Mouse (Mus musculus) midbrain, embryonic 13.5 days (tissue): ENCODE results near the gene Kremen1. TPM values are rescaled to one million over a fixed set of nuclear protein-coding genes. Genes with fewer than 3 reads are reported as not detected.

ENCODE experiments used
- ATAC-seq: fragments of 200-750 bp; cut with Nextera tagmentation; 2 replicates; pipeline ENCODE4 v1.8.0; 2017; ENCODE audit warnings: mild to moderate bottlenecking, moderate TSS enrichment, moderate library complexity
- H3K27ac ChIP-seq: fragments of 300-500 bp; sonication (generic); 2 replicates; pipeline ENCODE4 v1.5.1; 2015; ENCODE audit warnings: inconsistent platforms, mild to moderate bottlenecking, moderate library complexity
- H3K27me3 ChIP-seq: fragments of 300-500 bp; sonication (generic); 2 replicates; pipeline ENCODE4 v1.6.1; 2015; ENCODE audit warnings: mild to moderate bottlenecking, inconsistent platforms
- H3K36me3 ChIP-seq: fragments of 300-500 bp; sonication (generic); 2 replicates; pipeline ENCODE4 v1.6.1; 2015; ENCODE audit warnings: mild to moderate bottlenecking, inconsistent platforms
- H3K4me1 ChIP-seq: fragments of 300-500 bp; sonication (generic); replicated peaks from 2 replicates; pipeline ENCODE4 v1.6.1; 2015; ENCODE audit warnings: inconsistent platforms
- H3K4me2 ChIP-seq: fragments of 300-500 bp; sonication (generic); replicated peaks from 2 replicates; pipeline ENCODE4 v1.6.1; 2015; ENCODE audit warnings: moderate library complexity, mild to moderate bottlenecking, inconsistent platforms
- H3K4me3 ChIP-seq: fragments of 300-500 bp; sonication (generic); replicated peaks from 2 replicates; pipeline ENCODE4 v1.5.1; 2015; ENCODE audit warnings: mild to moderate bottlenecking, inconsistent platforms
- H3K9ac ChIP-seq: fragments of 300-500 bp; sonication (generic); replicated peaks from 2 replicates; pipeline ENCODE4 v1.6.1; 2015; ENCODE audit warnings: mild to moderate bottlenecking, inconsistent platforms
- H3K9me3 ChIP-seq: fragments of 300-500 bp; sonication (generic); 2 replicates; pipeline ENCODE4 v1.6.1; 2016; ENCODE audit warnings: mild to moderate bottlenecking, inconsistent platforms
- WGBS: fragments of 180-500 bp; shearing (Covaris S2); methylation state at CpG from one replicate; pipeline ENCODE4 v1.1.7; 2015; 5-methylcytosine and 5-hydroxymethylcytosine counted together
- polyA plus RNA-seq: library from polyadenylated mRNA; unstranded; fragments of >200 nt; fragmentation: Nextera tagmentation; extraction: Ambion mirVana; gene quantifications from 2 replicates; pipeline ENCODE4 v1.2.1, GENCODE M21; 2015

The Kremen1 gene
- polyA plus RNA-seq, 1 experiment from 2014 or later, result 7.5 TPM

GRCm38 (mm10) chr11:5179391-5179790, 82.0 kb downstream of the Kremen1 start:
- no peak overlapping the region; the same call in 1 of the 2 replicates for H3K27ac ChIP-seq

DNA sequence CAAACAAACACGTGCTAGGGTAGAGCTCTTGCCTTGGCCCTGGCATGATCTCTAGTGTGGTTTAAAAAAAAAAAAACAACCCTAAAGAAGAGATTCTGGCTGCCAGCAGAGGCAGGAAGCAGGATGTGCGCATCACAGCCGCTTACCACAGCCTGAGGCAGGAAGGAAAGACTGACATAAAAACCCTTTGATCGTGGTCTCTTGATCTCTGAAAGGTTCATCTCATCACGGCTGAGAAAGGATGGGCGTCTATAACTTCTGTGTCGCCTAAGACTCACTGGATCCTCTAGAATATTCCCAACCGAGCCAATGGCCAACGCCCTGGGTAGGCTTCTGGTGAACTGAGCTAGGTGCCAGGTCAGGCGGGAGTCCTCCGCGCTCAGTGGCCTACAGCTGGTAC, 84.2 kb downstream of the Kremen1 start:
- no peaks in the 10 kb centered on the region for H3K36me3 ChIP-seq
- no peaks in the 10 kb centered on the region for H3K27me3 ChIP-seq
- H3K27ac ChIP-seq, result no peak overlapping the region
- WGBS, result 85% methylated on average over 12 of the region's 12 CpGs
- H3K9me3 ChIP-seq, result no peaks in the 10 kb centered on the region
- H3K4me3 ChIP-seq, result no peak overlapping the region
- H3K4me2 ChIP-seq, result no peak overlapping the region
- H3K9ac ChIP-seq, result no peak overlapping the region
- no peak for ATAC-seq
- H3K4me1 ChIP-seq, result peaks cover 15% of the 10 kb centered on the region

More at GRCm38 (mm10) chr11:5179391-5179790, 82.0 kb downstream of the Kremen1 start:
- no peaks in the 10 kb centered on the region for H3K9me3 ChIP-seq
- WGBS, result 37% methylated on average over 8 of the region's 8 CpGs
- no peak for ATAC-seq
- no peak overlapping the region for H3K9ac ChIP-seq
- H3K4me2 ChIP-seq, result no peak overlapping the region
- H3K36me3 ChIP-seq, result no peaks in the 10 kb centered on the region
- H3K27me3 ChIP-seq, result no peaks in the 10 kb centered on the region
- peaks cover 14% of the 10 kb centered on the region for H3K4me1 ChIP-seq
- H3K4me3 ChIP-seq, result no peak overlapping the region

GRCm38 (mm10) chr11:5176685-5177084, 84.7 kb downstream of the Kremen1 start:
- Histone ChIP-seq H3K36me3 (no peaks in the 10 kb centered on the region), H3K9me3 (no peaks in the 10 kb centered on the region), H3K4me2 (no peak overlapping the region), H3K9ac (no peak overlapping the region), H3K4me3 (no peak overlapping the region), H3K27ac (no peak overlapping the region), H3K27me3 (no peaks in the 10 kb centered on the region), H3K4me1 (peaks cover 15% of the 10 kb centered on the region)
- no peak for ATAC-seq
- 77% methylated on average over 8 of the region's 8 CpGs for WGBS

GRCm38 (mm10) chr11:5175866-5176265, 85.5 kb downstream of the Kremen1 start:
- no peak overlapping the region for H3K9ac ChIP-seq
- WGBS, result 92% methylated on average over 2 of the region's 2 CpGs
- ATAC-seq, result no peak
- no peaks in the 10 kb centered on the region for H3K36me3 ChIP-seq
- no peak overlapping the region for H3K4me3 ChIP-seq
- H3K27ac ChIP-seq, result no peak overlapping the region
- no peaks in the 10 kb centered on the region for H3K9me3 ChIP-seq
- peaks cover 15% of the 10 kb centered on the region for H3K4me1 ChIP-seq
- H3K4me2 ChIP-seq, result no peak overlapping the region
- no peaks in the 10 kb centered on the region for H3K27me3 ChIP-seq

DNA sequence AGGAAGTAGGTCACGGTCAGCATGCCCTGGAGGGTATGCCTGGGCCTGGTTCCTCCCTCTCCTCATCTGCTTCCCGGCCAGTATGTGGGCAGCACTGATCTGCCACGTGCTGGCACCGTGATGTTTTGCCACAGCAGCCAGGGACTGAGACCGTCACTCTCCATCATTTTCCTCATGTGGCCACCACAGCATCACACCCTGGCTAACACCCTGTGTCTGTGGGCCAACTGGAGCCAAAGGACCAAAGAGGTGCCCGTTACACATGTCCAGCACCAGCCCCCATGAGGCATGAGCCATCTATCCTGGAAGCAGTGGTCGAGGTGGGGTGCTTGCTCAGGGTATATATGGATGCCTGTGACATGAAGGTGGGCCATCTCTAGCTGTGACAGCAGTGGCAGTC, 86.2 kb downstream of the Kremen1 start:
- H3K4me1 ChIP-seq, result peaks cover 15% of the 10 kb centered on the region
- no peak overlapping the region for H3K9ac ChIP-seq
- ATAC-seq, result no peak
- no peak overlapping the region for H3K4me3 ChIP-seq
- no peaks in the 10 kb centered on the region for H3K36me3 ChIP-seq
- H3K4me2 ChIP-seq, result no peak overlapping the region
- no peaks in the 10 kb centered on the region for H3K9me3 ChIP-seq
- no peaks in the 10 kb centered on the region for H3K27me3 ChIP-seq
- H3K27ac ChIP-seq, result no peak overlapping the region
- WGBS, result 88% methylated on average over 7 of the region's 7 CpGs

DNA sequence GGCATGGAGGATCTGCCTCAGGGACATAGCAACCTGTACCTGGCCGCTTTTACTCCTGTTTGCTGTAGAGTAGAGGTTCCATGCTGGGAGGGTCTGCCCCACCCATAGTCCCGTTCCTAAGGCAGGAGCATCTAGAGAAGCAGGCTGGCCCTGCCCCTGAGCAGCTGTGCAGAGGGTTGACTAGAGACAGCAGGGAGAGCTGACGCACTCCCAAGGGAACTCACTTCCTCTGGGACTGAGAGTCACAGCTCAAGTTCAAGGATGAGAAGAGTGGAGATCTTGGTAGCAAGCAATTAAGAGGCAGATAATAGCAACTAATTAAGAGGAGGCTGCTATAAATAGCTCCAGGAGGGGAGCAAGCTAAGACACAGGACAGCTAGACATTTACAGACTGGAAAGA, 88.5 kb downstream of the Kremen1 start:
- no peak for ATAC-seq
- WGBS, result 49% methylated on average over 3 of the region's 3 CpGs
- no peaks in the 10 kb centered on the region for H3K9me3 ChIP-seq
- H3K4me1 ChIP-seq, result peaks cover 9% of the 10 kb centered on the region; the same call in 1 of the 2 replicates
- no peak overlapping the region for H3K4me2 ChIP-seq
- no peak overlapping the region for H3K27ac ChIP-seq
- no peaks in the 10 kb centered on the region for H3K27me3 ChIP-seq
- no peak overlapping the region for H3K4me3 ChIP-seq
- no peaks in the 10 kb centered on the region for H3K36me3 ChIP-seq
- H3K9ac ChIP-seq, result no peak overlapping the region

DNA sequence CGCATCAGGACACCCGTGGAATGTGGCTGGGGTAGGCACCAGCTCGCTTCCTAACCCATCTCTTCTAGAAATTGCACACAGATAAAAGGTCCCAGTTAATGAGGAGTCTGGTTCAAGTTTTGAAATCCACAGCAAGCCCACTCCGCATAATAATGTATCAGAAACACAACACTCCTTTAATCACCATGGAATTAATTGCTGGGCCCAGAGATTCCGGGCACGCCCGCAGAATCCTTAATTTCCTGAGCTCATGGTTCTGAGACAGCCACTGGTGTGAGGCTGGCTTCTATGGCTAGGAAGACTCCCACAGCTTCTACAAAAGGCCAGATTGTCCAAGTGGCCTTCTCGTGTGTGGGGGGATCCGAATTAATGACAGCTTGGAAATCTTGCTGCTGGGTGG, 94.0 kb downstream of the Kremen1 start:
- ATAC-seq, result 0 out of 2 replicates have a peak, but pooled peaks have one; percentile 38
- 58% methylated on average over 9 of the region's 9 CpGs for WGBS

GRCm38 (mm10) chr11:5165471-5165916, 95.9 kb downstream of the Kremen1 start:
- H3K9me3 ChIP-seq, result no peaks in the 10 kb centered on the region
- WGBS, result 18% methylated on average over 8 of the region's 8 CpGs
- peak; percentile 60; the same call in 1 of the 2 replicates for ATAC-seq
- 0 out of 2 replicates have a peak overlapping the region, but pooled peaks have one; percentile 42 for H3K9ac ChIP-seq
- H3K4me3 ChIP-seq, result no peak overlapping the region
- H3K4me2 ChIP-seq, result no peak overlapping the region
- peaks cover 31% of the 10 kb centered on the region for H3K4me1 ChIP-seq
- no peaks in the 10 kb centered on the region for H3K36me3 ChIP-seq
- H3K27me3 ChIP-seq, result no peaks in the 10 kb centered on the region
- H3K27ac ChIP-seq, result peak overlapping the region; percentile 19; the same call in 1 of the 2 replicates

More for the DNA sequence above, 94.0 kb downstream of the Kremen1 start:
- Histone ChIP-seq H3K9me3 (no peaks in the 10 kb centered on the region), H3K36me3 (no peaks in the 10 kb centered on the region), H3K4me1 (peaks cover 31% of the 10 kb centered on the region), H3K4me3 (no peak overlapping the region), H3K9ac (no peak overlapping the region), H3K4me2 (no peak overlapping the region), H3K27me3 (no peaks in the 10 kb centered on the region), H3K27ac (peak overlapping the region; percentile 40; the same call in 1 of the 2 replicates)

- 27% methylated on average over 8 of the region's 8 CpGs for WGBS
- Histone ChIP-seq H3K27ac (no peak overlapping the region), H3K27me3 (no peaks in the 10 kb centered on the region), H3K4me1 (peaks cover 31% of the 10 kb centered on the region), H3K9ac (no peak overlapping the region), H3K9me3 (no peaks in the 10 kb centered on the region), H3K4me2 (no peak overlapping the region), H3K36me3 (no peaks in the 10 kb centered on the region), H3K4me3 (no peak overlapping the region)
- no peak for ATAC-seq
Observed at GRCm38 (mm10) chr11:5164310-5164709, 97.0 kb downstream of the Kremen1 start.

GRCm38 (mm10) chr11:5163421-5163820, 97.9 kb downstream of the Kremen1 start:
- Histone ChIP-seq H3K36me3 (no peaks in the 10 kb centered on the region), H3K27me3 (no peaks in the 10 kb centered on the region), H3K4me2 (no peak overlapping the region), H3K9me3 (no peaks in the 10 kb centered on the region), H3K27ac (no peak overlapping the region), H3K4me1 (peaks cover 31% of the 10 kb centered on the region), H3K9ac (no peak overlapping the region), H3K4me3 (no peak overlapping the region)
- ATAC-seq, result no peak
- WGBS, result 91% methylated on average over 8 of the region's 8 CpGs

DNA sequence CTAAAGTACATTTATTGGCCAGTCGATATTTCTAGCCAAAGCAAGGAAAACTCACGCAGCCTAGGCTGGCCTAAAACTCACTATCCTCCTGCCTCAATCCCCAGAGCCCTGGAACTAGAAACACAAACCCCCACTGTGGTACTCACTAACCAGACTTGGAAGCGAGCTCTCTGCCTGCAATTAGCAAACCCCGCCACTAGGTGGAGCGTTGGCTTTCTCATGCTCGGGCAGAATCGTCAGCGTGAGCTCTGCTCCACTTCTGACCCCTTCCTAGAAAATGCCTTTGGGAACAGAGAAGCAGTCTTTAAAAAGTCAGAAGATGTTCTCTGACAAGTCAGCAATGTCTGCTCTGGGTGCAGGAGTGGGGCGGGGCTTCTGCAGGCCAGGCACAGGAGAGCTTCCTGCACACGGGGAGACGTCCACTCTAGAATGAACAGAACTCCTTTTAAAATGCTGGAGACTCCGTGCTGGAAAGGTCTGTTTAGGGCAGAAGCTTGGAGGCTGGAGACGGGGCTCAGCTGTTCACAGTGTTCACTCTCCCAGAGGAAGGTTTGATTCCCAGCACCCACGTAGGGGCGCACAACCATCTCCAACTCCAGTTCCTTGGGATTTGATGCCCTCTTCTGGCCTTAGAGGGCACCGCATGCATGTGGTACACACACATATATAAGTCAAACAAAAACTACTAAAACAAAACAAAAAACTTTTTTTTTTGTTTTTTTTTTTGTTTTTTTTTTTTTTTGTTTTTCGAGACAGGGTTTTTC, 100.5 kb downstream of the Kremen1 start:
- no peak overlapping the region for H3K4me3 ChIP-seq
- H3K27me3 ChIP-seq, result no peaks in the 10 kb centered on the region
- 76% methylated on average over 17 of the region's 17 CpGs for WGBS
- no peak for ATAC-seq
- peaks cover 12% of the 10 kb centered on the region for H3K4me1 ChIP-seq
- H3K27ac ChIP-seq, result no peak overlapping the region
- no peak overlapping the region for H3K9ac ChIP-seq
- no peaks in the 10 kb centered on the region for H3K9me3 ChIP-seq
- no peak overlapping the region for H3K4me2 ChIP-seq
- H3K36me3 ChIP-seq, result no peaks in the 10 kb centered on the region

DNA sequence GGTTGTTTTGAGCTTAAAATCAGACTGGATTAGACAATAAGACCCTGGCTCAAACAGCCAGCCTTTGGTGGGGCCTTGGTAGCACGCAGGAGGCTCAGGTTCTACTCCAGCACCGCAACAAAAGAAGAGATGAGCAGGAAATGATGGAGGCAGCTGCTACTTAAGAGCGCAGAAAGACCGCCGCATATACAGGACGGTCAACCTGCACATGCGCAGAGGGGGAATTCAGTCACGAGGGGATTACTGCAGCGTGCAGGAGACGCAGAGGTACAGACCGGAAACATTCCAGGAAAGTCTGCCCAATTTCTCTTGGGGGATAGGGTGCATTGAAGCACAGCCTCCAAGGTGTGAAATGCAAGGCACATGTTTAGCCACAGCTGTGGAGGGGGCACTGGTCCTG, 103.3 kb downstream of the Kremen1 start:
- WGBS, result 89% methylated on average over 11 of the region's 11 CpGs

More for the DNA sequence above, 103.3 kb downstream of the Kremen1 start:
- no peak overlapping the region for H3K4me3 ChIP-seq
- H3K27ac ChIP-seq, result no peak overlapping the region
- H3K27me3 ChIP-seq, result 0 out of 2 replicates have a peak, but pooled peaks cover 3% of the 10 kb centered on the region
- no peaks in the 10 kb centered on the region for H3K36me3 ChIP-seq
- H3K4me1 ChIP-seq, result no peaks in the 10 kb centered on the region
- H3K9ac ChIP-seq, result no peak overlapping the region
- H3K9me3 ChIP-seq, result no peaks in the 10 kb centered on the region
- no peak for ATAC-seq
- no peak overlapping the region for H3K4me2 ChIP-seq
